Mouse (Mus musculus) gastrocnemius, adult 2 months (tissue): ENCODE results near the gene Bzw1. TPM values are rescaled to one million over a fixed set of nuclear protein-coding genes. Genes with fewer than 3 reads are reported as not detected.

ENCODE experiments used
- DNase-seq: peaks from one replicate; pipeline ENCODE4 v3.0.0; 2022
- H3K27ac ChIP-seq: fragments of 200-600 bp; 2 replicates; pipeline ENCODE4 v1.8.1; 2022; ENCODE audit warnings: mild to moderate bottlenecking
- H3K4me3 ChIP-seq: fragments of 200-600 bp; 2 replicates; pipeline ENCODE4 v1.8.1; 2022; ENCODE audit warnings: mild to moderate bottlenecking, moderate library complexity
- CTCF ChIP-seq: fragments of 200-600 bp; IDR thresholded peaks from 2 replicates; pipeline ENCODE4 v1.8.1; 2022; ENCODE audit warnings: antibody characterized with exemption, mild to moderate bottlenecking, moderate library complexity
- intact Hi-C: fragments of 180-260 bp; cut with DNase I; formaldehyde crosslinking; loops from one replicate; pipeline ENCODE4 v1.15.1; 2025
- total RNA-seq, 2 experiments: library from RNA; stranded (reverse); gene quantifications; 2 replicates each; pipeline ENCODE4 v1.2.3; 2021

The Bzw1 gene
- total RNA-seq, 2 experiments from 2014 or later: 43.3 to 50.5 TPM

GRCm38 (mm10) chr1:58445861-58446260 lies 53.2 kb downstream of the Bzw1 start:
- intact Hi-C loops: loop anchor here (2.0 kb wide), 1 partner anchor 21 kb away; the partner anchor contains the start of gene Clk1
- H3K27ac ChIP-seq: peak overlapping the region; percentile 96
- no peak for TF ChIP-seq CTCF
- no peak for DNase-seq
- H3K4me3 ChIP-seq: peak overlapping the region; percentile 85

- intact Hi-C loops: no loop called here
- no peak overlapping the region for H3K27ac ChIP-seq
- no peak for DNase-seq
- no peak overlapping the region for H3K4me3 ChIP-seq
- no peak for TF ChIP-seq CTCF
Observed at GRCm38 (mm10) chr1:58447766-58448165, 55.1 kb downstream of the Bzw1 start.

- no peak for DNase-seq
- TF ChIP-seq CTCF: no peak
- no peak overlapping the region for H3K4me3 ChIP-seq
- intact Hi-C loops: no loop called here
- no peak overlapping the region for H3K27ac ChIP-seq
Observed at GRCm38 (mm10) chr1:58448396-58448795, 55.7 kb downstream of the Bzw1 start.

GRCm38 (mm10) chr1:58454316-58454715 lies 61.6 kb downstream of the Bzw1 start:
- no peak for DNase-seq
- Histone ChIP-seq H3K27ac (no peak overlapping the region), H3K4me3 (no peak overlapping the region)
- intact Hi-C loops: no loop called here
- no peak for TF ChIP-seq CTCF

Other genes starting within 250 kb of the Bzw1 start
- not detected for gene Aox4, start 182.5 kb upstream of the Bzw1 start, total RNA-seq
- gene Aox2, start 114.6 kb upstream of the Bzw1 start, total RNA-seq: under 1 TPM; 0.10 to 0.11 TPM
- 10 to 100 TPM; 46.4 to 52.1 TPM for gene Clk1, start 31.2 kb downstream of the Bzw1 start, total RNA-seq
- 1 to 10 TPM; 7.7 to 9.4 TPM for gene Nif3l1, start 52.3 kb downstream of the Bzw1 start, total RNA-seq
- 10 to 100 TPM; 13.6 to 13.9 TPM for gene Ppil3, start 52.6 kb downstream of the Bzw1 start, total RNA-seq
- 10 to 100 TPM; 12.5 to 12.7 TPM for gene Orc2, start 112.2 kb downstream of the Bzw1 start, total RNA-seq
- 10 to 100 TPM in 1 of 2 experiments, 1 to 10 TPM in 1; 7.8 to 14.2 TPM for gene Fam126b, start 193.4 kb downstream of the Bzw1 start, total RNA-seq
- 100 to 1,000 TPM; 137 to 239 TPM for gene Ndufb3, start 193.5 kb downstream of the Bzw1 start, total RNA-seq